Mouse (Mus musculus) frontal cortex, postnatal 25 days (tissue): ENCODE data around the gene Tcte3.
"Not testable (repeated sequence)": the region's sequence is repeated elsewhere in the genome, so short reads cannot be mapped to it uniquely, and the experiment has no call there.

Experiments used
- DNase-seq, 2 experiments: peaks; one replicate each; pipeline ENCODE4 v3.0.0; 2022; ENCODE audit warnings: low spot score in 2 of 2

The Tcte3 gene

GRCm38 (mm10) chr17:15041175-15041729, at the start of gene Tcte3, which contains the start of the genes Ermard and Gm3448:
Gene Tcte3, minus strand, starts transcription at chr17:15041488.
Gene Ermard, plus strand, starts transcription at chr17:15041208.
Gene Gm3448, minus strand, starts transcription at chr17:15041537.
- peak in 1 of 2 experiments; percentile 8 for DNase-seq

- DNase-seq: no peak
These were observed 47.3 kb upstream of the Tcte3 start for GRCm38 (mm10) chr17:15088591-15089001.

DNA sequence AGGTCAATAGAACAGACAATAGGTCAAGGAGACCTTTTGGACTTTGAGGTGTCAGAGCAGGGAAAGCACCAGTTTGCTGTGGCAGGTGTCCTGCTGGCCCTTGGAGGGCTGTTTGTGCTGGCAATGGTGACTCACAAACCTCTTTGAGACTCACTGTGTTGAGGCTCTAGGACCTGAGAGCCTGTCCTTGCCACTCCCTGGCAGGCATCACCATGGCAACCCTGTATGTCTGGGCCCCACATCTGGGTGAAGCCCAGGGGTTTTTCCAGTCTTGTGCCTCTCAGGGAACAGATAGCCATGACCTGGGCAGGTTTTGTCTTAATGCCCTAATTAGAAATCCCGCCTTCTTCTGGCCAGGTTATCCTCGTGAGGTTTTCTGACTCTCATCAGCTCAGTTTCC, 46.9 kb upstream of the Tcte3 start:
- DNase-seq: no peak

- DNase-seq: no peak
These were observed 43.7 kb upstream of the Tcte3 start for GRCm38 (mm10) chr17:15085006-15085405.

DNA sequence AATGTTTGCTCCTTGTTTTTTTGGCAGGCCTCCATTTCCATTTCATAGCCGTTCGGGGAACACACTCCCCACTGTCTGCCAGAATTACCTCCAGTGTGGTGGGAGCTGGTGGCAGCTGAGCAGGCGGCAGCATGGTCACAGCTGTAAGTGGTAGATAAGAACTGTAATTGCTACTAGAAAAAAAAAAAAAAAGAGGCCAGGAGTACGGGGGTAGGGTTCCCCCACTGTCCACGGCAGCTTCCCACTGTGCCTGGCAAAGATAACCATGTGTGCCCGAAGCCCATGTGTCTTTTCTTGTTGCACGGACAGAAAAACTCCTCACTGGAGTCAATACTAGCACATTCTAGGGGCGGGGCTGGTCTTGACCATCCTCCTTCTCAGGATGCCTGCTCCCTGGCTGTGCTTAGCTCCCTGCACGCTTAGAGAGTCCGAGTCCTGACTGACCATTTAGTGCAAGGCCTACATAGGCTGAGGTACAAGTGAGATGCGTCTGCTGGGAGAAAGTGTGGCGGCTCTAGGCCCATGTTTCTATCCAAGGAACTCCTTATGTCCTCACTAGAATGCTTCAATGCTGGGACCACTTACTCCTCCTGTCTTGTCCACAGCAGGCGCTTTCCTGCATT, 43.0 kb upstream of the Tcte3 start:
- DNase-seq: no peak

GRCm38 (mm10) chr17:15077536-15077935, 36.2 kb upstream of the Tcte3 start:
- DNase-seq: no peak

DNA sequence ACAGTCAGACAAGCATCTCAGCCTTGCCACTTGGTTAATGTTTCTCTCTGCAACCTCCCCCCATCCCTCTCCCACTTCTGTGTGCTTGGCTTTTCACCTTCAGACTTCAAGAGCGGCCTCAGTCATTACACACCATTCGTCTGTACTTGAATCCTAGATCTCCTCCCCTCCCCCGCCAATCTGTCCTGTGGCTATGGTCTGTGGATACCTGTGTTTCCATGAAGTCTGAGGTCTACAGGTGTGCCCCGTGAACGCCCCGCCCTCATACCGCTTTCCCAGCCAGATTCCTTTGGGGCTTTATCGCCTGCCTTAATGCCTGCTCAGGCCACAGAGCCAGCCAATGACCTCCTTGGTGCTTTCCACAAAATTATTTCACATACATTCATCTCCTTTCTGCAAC, 33.7 kb upstream of the Tcte3 start:
- DNase-seq: no peak

DNA sequence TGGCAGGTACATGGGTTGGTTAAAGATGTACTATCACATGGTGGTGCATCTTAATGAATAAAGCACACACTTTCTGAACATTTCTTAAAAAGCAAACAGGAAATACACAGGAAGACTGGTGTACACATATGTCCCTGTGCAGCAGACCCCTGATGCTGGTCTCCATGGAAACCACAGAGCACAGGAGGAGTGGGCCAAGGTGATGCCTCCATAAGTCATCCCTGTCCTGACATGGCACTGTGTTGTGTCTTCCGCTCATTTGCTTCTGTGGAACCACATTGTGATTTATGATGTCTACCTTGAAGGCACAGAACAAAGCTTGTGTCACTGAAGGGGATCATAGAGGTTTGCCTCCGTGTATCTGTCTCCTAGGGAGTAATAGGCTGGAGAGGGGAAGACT, 30.9 kb upstream of the Tcte3 start:
- DNase-seq: no peak

DNA sequence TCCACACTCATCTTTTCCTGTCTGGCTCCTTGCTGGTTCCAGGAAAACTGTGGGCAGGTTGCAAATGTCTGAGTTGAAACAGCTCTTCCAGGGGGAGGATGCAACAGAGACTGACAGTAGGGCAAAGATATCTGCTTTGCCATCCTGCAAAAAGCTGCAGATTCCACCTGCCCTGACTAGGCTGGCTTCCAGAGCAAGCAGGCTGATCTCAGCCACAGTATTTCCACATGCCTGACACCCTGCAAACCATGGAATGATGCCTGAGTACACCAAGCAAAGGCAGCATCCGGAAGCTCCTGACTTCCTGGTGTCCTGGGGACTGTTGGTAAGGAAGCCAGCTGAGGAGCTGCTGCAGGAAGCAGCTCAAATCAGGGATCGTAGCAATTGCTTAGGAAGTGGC, 27.8 kb upstream of the Tcte3 start:
- DNase-seq: no peak

DNA sequence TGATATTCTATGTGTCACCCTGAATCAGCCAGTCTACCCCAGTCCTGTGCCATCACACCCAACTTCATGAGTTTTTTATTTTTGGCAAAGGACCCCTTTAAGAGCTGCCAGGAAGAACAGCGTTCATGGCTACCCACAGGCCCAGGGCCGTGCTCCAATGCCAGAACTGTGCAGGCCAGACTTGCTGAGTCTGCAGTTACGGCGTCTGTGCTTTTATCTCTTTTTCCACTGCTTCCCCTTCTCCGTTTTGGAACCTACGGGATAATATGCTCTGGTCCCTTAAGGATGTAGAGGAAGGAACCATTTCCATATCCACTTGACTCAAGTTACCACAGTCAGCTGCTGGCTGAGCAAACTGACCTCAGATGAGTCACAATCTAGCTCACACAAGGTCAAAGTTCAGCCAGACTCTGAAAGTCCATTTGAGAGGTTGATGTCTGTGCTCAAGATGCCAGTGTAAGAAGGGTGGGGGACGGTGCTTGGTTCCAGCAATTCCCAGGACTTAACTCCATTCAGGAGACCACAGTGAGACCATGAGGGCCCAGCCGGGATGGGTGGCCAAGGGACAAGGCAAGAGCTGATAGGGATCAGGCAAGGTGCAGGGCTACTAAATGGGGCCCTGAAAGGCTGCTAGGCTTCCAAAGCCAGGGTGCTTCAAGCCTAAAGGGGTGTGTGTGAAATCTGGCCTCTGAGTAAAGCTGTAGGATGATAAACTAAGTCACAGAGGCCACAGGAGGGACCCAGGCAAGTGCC, 26.9 kb upstream of the Tcte3 start:
- no peak for DNase-seq

GRCm38 (mm10) chr17:15066911-15067310, 25.6 kb upstream of the Tcte3 start:
- no peak for DNase-seq

DNA sequence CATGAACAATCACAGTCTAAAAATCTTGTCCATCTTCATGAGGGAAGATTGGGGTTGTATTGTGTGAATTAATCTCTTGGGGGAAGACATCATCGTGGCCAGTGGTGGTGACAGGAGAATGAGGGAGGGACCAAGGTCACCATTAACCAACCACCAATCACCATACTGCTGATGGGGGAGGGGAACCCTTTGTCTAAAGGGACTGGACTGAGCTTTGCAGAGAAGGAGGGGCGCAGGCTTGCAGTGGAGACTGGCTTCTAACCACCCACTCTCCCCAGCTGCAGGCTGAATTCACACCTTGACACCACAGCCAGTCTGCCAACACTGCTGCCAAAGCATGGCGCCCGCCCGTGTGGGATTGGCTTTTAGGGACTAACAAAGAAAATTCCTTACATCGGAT, 24.8 kb upstream of the Tcte3 start:
- no peak for DNase-seq

DNA sequence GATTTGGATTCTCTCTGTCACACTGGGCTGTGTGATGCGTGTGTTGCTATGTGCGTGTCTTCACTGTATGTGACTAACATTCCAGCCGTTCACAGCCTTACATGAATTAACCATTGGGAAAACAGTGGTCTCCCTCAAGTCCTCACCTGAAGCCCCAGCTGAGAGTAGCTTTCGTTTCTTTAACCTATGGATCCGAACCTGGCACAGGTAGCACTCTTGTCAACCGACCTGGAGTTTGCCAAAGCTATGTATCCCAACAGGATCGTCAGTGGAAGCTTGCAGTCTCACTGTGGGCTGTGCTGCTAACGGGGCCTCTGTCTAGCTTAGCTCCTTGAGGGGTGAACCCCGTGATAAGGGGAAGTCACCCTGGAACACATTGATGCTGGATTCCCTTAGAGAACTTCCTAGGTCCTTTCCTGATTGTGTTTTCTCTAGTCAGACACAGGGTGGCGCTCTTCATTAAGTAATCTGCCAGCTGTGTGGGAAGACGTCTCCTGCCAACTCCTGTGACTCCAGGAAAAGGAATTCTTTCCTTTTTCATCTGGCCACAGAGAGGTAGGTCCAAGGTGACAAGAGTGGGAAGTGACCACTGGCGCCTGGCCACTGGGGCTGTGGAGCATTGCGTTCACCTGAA, 24.2 kb upstream of the Tcte3 start:
- peak; percentile 41 to 67 for DNase-seq

- no peak for DNase-seq
These were observed 19.1 kb upstream of the Tcte3 start for GRCm38 (mm10) chr17:15060356-15060755.

DNA sequence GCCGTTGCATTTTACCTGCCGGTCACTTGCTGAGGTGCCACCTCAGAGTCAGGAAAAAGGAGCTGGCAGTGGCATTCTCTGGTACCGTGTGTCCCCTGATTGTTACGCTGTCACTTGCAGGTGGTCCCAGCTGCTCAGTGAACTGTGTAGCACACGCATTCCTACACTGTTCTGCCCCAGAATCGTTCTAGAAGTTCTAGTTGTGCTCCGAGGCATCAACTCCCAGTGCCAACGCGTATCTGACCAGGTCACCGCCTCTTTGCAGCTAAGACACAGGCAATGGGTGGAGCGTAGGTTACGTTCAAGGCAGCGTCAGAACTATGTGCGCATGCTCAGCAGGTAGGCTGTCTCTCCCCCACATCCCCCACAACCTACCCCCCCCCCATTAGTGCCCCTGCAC, 18.4 kb upstream of the Tcte3 start:
- DNase-seq: no peak

- no peak for DNase-seq
These were observed 16.9 kb upstream of the Tcte3 start for GRCm38 (mm10) chr17:15058161-15058591.

- DNase-seq: peak in 1 of 2 experiments; percentile 4
These were observed 14.6 kb upstream of the Tcte3 start for GRCm38 (mm10) chr17:15055925-15056324.

DNA sequence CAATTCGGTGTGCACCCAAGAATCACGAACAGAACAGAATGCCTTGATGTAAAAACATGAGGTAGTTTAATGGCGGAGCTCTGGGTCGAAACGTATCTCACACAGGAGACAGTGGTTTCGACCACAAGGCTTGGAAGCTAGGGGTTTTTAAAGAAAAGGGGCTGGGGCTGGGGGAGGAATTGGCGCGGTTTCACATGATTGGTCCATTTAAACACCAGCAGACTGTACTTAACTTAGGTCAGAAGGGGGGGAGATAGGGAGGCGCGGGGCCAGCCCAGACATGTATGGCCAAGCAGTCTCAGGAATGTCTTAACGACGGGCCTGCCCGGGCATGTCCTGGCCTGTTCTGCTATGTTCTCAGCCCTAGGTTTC, 12.5 kb upstream of the Tcte3 start:
- DNase-seq: peak in 1 of 2 experiments; percentile 3

DNA sequence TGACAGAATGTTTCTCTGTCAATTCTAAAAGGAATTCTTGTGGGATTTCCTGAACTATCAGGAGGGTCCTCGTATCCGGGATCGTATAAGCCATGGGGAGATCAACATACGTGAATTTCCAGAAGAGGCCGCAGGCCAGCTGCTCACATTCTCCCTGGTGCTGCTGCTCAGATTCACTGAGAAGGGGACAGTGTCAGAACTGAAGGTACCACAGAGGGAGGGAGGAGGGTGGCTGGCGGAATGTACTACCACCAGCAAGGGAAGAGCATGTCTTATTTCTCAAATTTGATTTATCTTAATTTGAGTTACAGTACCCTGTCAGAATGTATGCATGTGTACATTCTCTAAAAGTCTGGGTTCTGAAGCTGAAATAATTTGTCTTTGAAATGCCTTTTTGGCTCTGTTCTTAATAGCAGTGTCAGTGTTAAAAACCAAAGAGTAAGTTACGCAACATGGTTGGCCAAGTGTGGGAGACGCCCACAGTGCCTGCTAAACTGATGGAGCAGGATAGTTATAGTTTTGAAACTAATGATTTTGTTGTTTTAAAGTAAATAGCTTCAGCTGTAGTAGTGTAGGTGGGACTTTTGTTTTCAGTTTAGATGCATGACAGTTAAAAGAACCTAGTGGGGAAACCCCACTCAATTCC, 12.0 kb upstream of the Tcte3 start:
- DNase-seq: peak in 1 of 2 experiments; percentile 2

DNA sequence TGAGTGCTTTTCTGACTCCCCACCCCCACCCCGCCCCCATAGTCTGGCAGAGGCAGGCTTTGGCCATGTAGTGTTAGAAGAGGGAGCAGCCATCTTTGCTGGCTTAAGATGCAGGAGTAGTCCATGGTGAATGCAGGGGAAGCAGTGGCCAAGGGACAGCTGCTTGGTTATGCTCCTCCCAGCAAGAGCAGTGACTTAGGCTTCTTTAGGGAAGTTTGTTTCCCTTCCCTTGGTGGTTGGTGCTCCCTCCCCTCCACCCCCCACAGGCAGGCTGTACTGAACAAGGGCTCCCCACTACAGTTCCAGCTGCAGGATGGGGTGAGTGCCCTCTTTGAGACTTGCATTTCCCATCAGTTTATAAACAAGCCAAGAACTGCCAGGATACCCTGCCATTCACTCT, 11.5 kb upstream of the Tcte3 start:
- DNase-seq: not testable (repeated sequence)

GRCm38 (mm10) chr17:15050338-15050737, 9.1 kb upstream of the Tcte3 start:
- DNase-seq: not testable (repeated sequence)

- DNase-seq: not testable (repeated sequence)
These were observed 833 bp downstream of the Tcte3 start for GRCm38 (mm10) chr17:15040455-15040854.
